Mouse (Mus musculus): ENCODE measurements around the gene Cluh. TPM values are rescaled to one million over a fixed set of nuclear protein-coding genes. Genes with fewer than 3 reads are reported as not detected.

Gene Cluh
- polyA plus RNA-seq, 1 experiment from 2014 or later: 15.2 TPM

DNA sequence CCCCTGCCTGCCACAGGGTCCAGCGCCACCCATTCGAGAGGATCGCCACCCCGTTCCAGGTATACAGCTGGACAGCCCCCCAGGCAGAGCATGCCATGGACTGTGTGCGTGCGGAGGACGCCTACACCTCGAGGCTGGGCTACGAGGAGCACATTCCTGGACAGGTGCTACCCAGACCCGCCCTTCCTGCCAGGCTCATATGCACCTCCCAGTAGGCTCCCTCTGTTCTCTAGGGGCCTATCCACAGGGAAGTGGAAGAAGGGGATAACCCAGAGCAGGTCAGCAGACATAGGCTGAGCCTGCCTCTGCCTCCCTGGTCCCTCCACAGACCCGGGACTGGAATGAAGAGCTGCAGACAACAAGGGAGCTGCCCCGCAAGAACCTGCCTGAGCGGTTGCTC is 11.0 kb downstream of the Cluh start:
- Histone ChIP-seq H3K27me3 (replicated peaks; ENCODE audit: control insufficient read depth, insufficient read depth, low read length) (no peaks in the 10 kb centered on the region), H3K36me3 (ENCODE audit: control insufficient read depth, insufficient read depth) (peaks cover 45% of the 10 kb centered on the region)
- 98% methylated on average over 13 of the region's 13 CpGs for WGBS

DNA sequence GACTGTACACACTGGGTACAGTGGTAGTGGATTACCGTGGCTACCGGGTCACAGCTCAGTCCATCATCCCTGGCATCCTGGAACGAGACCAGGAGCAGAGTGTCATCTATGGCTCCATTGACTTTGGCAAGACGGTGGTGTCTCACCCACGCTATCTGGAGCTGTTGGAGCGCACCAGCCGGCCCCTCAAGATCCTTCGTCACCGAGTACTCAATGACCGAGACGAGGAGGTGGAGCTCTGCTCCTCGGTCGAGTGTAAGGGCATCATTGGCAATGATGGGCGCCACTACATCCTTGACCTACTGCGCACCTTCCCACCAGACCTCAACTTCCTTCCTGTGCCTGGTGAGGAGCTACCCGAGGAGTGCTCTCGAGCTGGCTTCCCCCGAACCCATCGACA is 12.3 kb downstream of the Cluh start:
- ATAC-seq: no peak
- 94% methylated on average over 19 of the region's 19 CpGs for WGBS
- H3K27me3 ChIP-seq (replicated peaks; ENCODE audit: control insufficient read depth, insufficient read depth, low read length): no peaks in the 10 kb centered on the region
- no peak overlapping the region for H3K27ac ChIP-seq (ENCODE audit: low read length)
- no peak overlapping the region for H3K4me3 ChIP-seq (replicated peaks; ENCODE audit: low read length)
- peaks cover 53% of the 10 kb centered on the region for H3K36me3 ChIP-seq (ENCODE audit: control insufficient read depth, insufficient read depth)
- no peak overlapping the region for H3K4me2 ChIP-seq (ENCODE audit: low read length)
- no peak overlapping the region for H3K9ac ChIP-seq (replicated peaks; ENCODE audit: low read depth, low read length)
- H3K9me3 ChIP-seq (ENCODE audit: control insufficient read depth, low read length): no peaks in the 10 kb centered on the region
- H3K4me1 ChIP-seq (replicated peaks; ENCODE audit: control insufficient read depth, insufficient read depth, low read length): no peaks in the 10 kb centered on the region

More for the DNA sequence above, 11.0 kb downstream of the Cluh start:
- Histone ChIP-seq H3K9me3 (ENCODE audit: control insufficient read depth, low read length) (no peaks in the 10 kb centered on the region), H3K4me3 (replicated peaks; ENCODE audit: low read length) (no peak overlapping the region), H3K4me2 (ENCODE audit: low read length) (no peak overlapping the region), H3K4me1 (replicated peaks; ENCODE audit: control insufficient read depth, insufficient read depth, low read length) (no peaks in the 10 kb centered on the region), H3K9ac (replicated peaks; ENCODE audit: low read depth, low read length) (no peak overlapping the region), H3K27ac (ENCODE audit: low read length) (no peak overlapping the region)
- no peak for ATAC-seq

DNA sequence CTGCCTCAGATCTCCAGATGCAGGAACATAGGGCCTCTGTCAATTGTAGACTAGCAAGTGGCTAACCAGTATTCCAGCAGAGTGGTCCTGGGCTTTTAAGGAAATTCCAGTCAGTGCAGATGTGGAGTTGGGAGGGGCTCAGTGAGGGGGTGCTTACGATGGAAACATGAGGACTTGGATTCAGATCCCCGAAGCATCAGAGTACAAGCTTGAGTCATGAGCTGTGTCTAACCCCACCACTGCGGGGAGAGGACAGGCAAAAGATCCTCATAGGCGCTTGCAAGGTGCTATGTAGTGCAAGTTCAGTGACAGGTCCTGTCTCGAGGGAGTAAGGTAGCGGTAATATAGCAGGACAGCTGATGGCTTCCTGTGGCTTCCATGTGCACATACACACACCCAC is 12.9 kb downstream of the Cluh start:
- no peak overlapping the region for H3K4me2 ChIP-seq (ENCODE audit: low read length)
- H3K9me3 ChIP-seq (ENCODE audit: control insufficient read depth, low read length): no peaks in the 10 kb centered on the region
- ATAC-seq: no peak
- no peak overlapping the region for H3K4me3 ChIP-seq (replicated peaks; ENCODE audit: low read length)
- no peaks in the 10 kb centered on the region for H3K27me3 ChIP-seq (replicated peaks; ENCODE audit: control insufficient read depth, insufficient read depth, low read length)
- peaks cover 55% of the 10 kb centered on the region for H3K36me3 ChIP-seq (ENCODE audit: control insufficient read depth, insufficient read depth)
- no peak overlapping the region for H3K9ac ChIP-seq (replicated peaks; ENCODE audit: low read depth, low read length)
- H3K27ac ChIP-seq (ENCODE audit: low read length): no peak overlapping the region
- no peaks in the 10 kb centered on the region for H3K4me1 ChIP-seq (replicated peaks; ENCODE audit: control insufficient read depth, insufficient read depth, low read length)
- 91% methylated on average over 6 of the region's 6 CpGs for WGBS

DNA sequence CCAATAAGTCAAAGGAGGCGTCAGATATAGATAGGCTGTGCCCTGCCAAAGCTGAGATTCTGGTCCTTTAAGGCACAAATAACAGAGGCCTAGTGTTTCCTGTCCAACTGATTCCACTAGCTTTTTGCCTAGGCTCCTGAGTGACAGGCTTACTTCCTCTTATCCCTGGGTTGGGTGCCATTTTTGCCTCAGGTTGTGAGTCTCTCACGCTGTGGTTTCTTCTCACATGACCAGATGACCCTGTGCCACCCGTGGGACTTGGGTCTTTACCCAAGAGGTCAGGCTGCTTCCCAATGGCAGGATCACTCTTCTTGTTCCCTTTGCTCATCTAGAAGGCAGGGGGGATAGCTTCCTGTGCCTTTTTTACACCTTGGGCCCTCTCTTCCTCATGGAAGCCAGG is 15.0 kb downstream of the Cluh start:
- no peaks in the 10 kb centered on the region for H3K4me1 ChIP-seq (replicated peaks; ENCODE audit: control insufficient read depth, insufficient read depth, low read length)
- H3K36me3 ChIP-seq (ENCODE audit: control insufficient read depth, insufficient read depth): peaks cover 45% of the 10 kb centered on the region
- no peaks in the 10 kb centered on the region for H3K9me3 ChIP-seq (ENCODE audit: control insufficient read depth, low read length)
- H3K9ac ChIP-seq (replicated peaks; ENCODE audit: low read depth, low read length): no peak overlapping the region
- ATAC-seq: no peak
- no peak overlapping the region for H3K4me2 ChIP-seq (ENCODE audit: low read length)
- no peaks in the 10 kb centered on the region for H3K27me3 ChIP-seq (replicated peaks; ENCODE audit: control insufficient read depth, insufficient read depth, low read length)
- H3K27ac ChIP-seq (ENCODE audit: low read length): no peak overlapping the region
- no peak overlapping the region for H3K4me3 ChIP-seq (replicated peaks; ENCODE audit: low read length)
- 99% methylated on average over 3 of the region's 3 CpGs for WGBS

DNA sequence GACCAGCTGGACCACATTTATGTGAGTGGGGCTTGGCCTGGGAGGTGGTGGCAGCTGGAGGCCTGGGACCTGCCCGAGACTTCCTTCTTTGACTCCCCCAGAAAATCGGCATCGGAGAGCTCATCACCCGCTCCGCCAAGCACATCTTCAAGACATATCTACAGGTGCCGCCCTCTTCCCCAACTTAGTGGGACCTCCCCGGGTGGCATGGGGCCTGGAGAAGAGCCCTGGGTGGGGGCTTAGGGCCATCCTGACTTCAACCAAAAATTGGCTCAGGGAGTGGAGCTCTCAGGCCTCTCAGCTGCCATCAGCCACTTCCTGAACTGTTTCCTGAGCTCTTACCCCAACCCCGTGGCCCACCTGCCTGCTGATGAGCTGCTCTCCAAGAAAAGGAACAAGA is 15.6 kb downstream of the Cluh start:
- Histone ChIP-seq H3K4me1 (replicated peaks; ENCODE audit: control insufficient read depth, insufficient read depth, low read length) (no peaks in the 10 kb centered on the region), H3K36me3 (ENCODE audit: control insufficient read depth, insufficient read depth) (peaks cover 43% of the 10 kb centered on the region), H3K4me2 (ENCODE audit: low read length) (no peak overlapping the region), H3K27me3 (replicated peaks; ENCODE audit: control insufficient read depth, insufficient read depth, low read length) (no peaks in the 10 kb centered on the region), H3K9ac (replicated peaks; ENCODE audit: low read depth, low read length) (no peak overlapping the region), H3K9me3 (ENCODE audit: control insufficient read depth, low read length) (no peaks in the 10 kb centered on the region), H3K27ac (ENCODE audit: low read length) (no peak overlapping the region), H3K4me3 (replicated peaks; ENCODE audit: low read length) (no peak overlapping the region)
- no peak for ATAC-seq
- 95% methylated on average over 8 of the region's 8 CpGs for whole genome bisulfite sequencing

DNA sequence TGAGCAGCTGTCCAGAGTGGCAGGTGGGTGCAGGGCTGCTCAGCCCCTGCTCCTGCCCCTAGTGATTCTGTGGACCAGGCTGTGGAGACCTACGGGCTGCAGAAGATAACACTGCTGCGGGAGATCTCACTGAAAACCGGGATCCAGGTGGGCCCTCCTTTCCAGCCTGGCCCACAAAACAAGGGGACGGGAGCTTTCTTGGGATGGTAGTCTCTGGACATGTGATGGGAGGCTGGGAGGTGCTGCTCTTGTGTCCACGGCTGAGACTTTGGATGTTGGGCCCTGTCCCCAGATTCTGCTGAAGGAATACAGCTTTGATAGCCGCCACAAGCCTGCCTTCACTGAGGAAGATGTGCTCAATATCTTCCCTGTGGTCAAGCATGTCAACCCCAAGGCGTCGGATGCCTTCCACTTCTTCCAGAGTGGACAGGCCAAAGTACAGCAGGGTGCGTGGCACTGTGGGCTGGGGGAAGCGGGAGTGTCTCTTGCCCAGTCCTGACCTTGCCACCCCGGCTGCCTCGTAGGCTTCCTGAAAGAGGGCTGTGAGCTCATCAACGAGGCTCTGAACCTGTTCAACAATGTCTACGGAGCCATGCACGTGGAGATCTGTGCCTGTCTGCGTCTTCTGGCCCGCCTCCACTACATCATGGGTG is 16.5 kb downstream of the Cluh start:
- H3K9ac ChIP-seq (replicated peaks; ENCODE audit: low read depth, low read length): no peak overlapping the region
- no peak overlapping the region for H3K4me3 ChIP-seq (replicated peaks; ENCODE audit: low read length)
- WGBS: 97% methylated on average over 17 of the region's 17 CpGs
- no peaks in the 10 kb centered on the region for H3K9me3 ChIP-seq (ENCODE audit: control insufficient read depth, low read length)
- no peaks in the 10 kb centered on the region for H3K27me3 ChIP-seq (replicated peaks; ENCODE audit: control insufficient read depth, insufficient read depth, low read length)
- no peaks in the 10 kb centered on the region for H3K4me1 ChIP-seq (replicated peaks; ENCODE audit: control insufficient read depth, insufficient read depth, low read length)
- no peak for ATAC-seq
- peaks cover 35% of the 10 kb centered on the region for H3K36me3 ChIP-seq (ENCODE audit: control insufficient read depth, insufficient read depth)
- H3K4me2 ChIP-seq (ENCODE audit: low read length): no peak overlapping the region
- no peak overlapping the region for H3K27ac ChIP-seq (ENCODE audit: low read length)

DNA sequence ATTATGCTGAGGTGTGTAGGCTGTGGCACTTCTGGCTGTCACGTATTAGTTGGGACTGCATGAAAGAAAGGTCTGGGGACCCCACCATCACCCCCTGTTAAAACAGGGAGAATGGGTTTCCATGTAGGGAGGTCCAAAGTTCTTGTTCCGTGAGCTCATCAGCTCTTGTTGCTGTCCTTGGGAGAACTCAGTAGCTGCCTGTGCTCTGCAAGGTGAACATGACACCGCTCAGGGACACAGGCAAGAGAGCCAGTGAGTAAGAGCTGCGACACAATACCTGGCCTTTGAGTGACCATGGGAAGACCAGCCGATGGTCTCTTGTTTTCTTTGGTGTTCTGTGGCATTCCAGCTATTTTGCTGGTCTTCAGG is 17.0 kb downstream of the Cluh start:
- Histone ChIP-seq H3K27me3 (replicated peaks; ENCODE audit: control insufficient read depth, insufficient read depth, low read length) (no peaks in the 10 kb centered on the region), H3K4me1 (replicated peaks; ENCODE audit: control insufficient read depth, insufficient read depth, low read length) (no peaks in the 10 kb centered on the region), H3K9ac (replicated peaks; ENCODE audit: low read depth, low read length) (no peak overlapping the region), H3K4me3 (replicated peaks; ENCODE audit: low read length) (no peak overlapping the region), H3K4me2 (ENCODE audit: low read length) (no peak overlapping the region), H3K9me3 (ENCODE audit: control insufficient read depth, low read length) (no peaks in the 10 kb centered on the region), H3K27ac (ENCODE audit: low read length) (no peak overlapping the region), H3K36me3 (ENCODE audit: control insufficient read depth, insufficient read depth) (peaks cover 34% of the 10 kb centered on the region)
- WGBS: 94% methylated on average over 5 of the region's 5 CpGs
- no peak for ATAC-seq

DNA sequence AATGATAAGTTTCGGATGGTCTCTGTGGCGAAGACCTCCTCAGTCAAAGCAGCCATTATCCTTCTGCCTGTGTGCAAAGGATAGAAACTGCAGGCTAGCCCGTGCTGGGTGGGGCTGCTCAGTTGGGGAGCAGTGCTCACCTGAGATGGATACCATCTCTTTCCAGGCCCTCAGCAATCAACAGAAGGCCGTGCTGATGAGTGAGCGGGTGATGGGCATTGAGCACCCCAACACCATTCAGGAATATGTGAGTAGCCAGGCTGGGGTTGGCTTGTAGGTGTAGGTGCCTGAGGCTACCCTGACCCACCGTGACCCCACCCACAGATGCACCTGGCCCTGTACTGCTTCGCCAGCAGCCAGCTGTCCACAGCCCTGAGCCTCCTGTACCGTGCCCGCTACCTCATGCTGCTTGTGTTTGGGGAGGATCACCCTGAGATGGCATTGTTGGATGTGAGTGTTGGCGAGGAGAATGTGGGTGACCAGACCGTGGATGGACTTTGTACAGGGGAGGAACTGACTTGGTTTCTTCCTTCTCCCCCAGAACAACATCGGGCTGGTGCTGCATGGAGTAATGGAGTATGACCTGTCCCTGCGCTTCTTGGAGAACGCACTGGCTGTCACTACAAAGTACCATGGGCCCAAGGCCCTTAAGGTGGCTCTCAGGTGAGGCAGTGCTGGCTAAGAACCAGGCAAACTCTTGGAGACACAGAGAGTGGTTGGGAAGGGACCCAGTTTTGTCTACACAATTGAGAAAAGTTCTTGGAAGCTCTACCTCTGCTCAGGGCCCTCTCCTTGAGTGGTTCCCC is 17.7 kb downstream of the Cluh start:
- Histone ChIP-seq H3K27me3 (replicated peaks; ENCODE audit: control insufficient read depth, insufficient read depth, low read length) (no peaks in the 10 kb centered on the region), H3K4me1 (replicated peaks; ENCODE audit: control insufficient read depth, insufficient read depth, low read length) (no peaks in the 10 kb centered on the region), H3K4me3 (replicated peaks; ENCODE audit: low read length) (no peak overlapping the region), H3K36me3 (ENCODE audit: control insufficient read depth, insufficient read depth) (peaks cover 31% of the 10 kb centered on the region), H3K4me2 (ENCODE audit: low read length) (no peak overlapping the region), H3K9ac (replicated peaks; ENCODE audit: low read depth, low read length) (no peak overlapping the region), H3K27ac (ENCODE audit: low read length) (no peak overlapping the region), H3K9me3 (ENCODE audit: control insufficient read depth, low read length) (no peaks in the 10 kb centered on the region)
- WGBS: 94% methylated on average over 14 of the region's 14 CpGs
- no peak for ATAC-seq

DNA sequence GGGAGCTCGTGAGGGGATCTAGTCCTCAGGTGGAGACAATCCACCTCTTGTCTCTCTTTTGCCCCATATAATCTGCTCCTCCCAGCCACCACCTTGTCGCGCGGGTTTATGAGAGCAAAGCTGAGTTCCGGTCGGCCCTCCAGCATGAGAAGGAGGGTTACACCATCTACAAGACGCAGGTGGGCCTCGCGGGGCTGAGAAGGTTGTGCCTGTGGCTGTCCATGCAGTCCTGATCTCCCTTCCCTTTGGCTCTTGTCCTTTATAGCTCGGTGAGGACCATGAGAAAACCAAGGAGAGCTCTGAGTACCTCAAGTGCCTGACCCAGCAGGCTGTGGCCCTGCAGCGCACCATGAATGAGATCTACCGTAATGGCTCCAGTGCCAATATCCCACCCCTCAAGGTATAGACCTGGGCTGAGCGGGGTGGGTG is 18.3 kb downstream of the Cluh start:
- no peak overlapping the region for H3K4me3 ChIP-seq (replicated peaks; ENCODE audit: low read length)
- ATAC-seq: no peak
- H3K4me1 ChIP-seq (replicated peaks; ENCODE audit: control insufficient read depth, insufficient read depth, low read length): no peaks in the 10 kb centered on the region
- H3K27ac ChIP-seq (ENCODE audit: low read length): no peak overlapping the region
- H3K9me3 ChIP-seq (ENCODE audit: control insufficient read depth, low read length): no peaks in the 10 kb centered on the region
- no peak overlapping the region for H3K4me2 ChIP-seq (ENCODE audit: low read length)
- 94% methylated on average over 13 of the region's 13 CpGs for WGBS
- H3K36me3 ChIP-seq (ENCODE audit: control insufficient read depth, insufficient read depth): peaks cover 31% of the 10 kb centered on the region
- H3K9ac ChIP-seq (replicated peaks; ENCODE audit: low read depth, low read length): no peak overlapping the region
- no peaks in the 10 kb centered on the region for H3K27me3 ChIP-seq (replicated peaks; ENCODE audit: control insufficient read depth, insufficient read depth, low read length)

Measured in forebrain, embryonic 16.5 days (tissue).